ENCODE assay signal across 8 mouse cellular contexts in the genomic region with DNA sequence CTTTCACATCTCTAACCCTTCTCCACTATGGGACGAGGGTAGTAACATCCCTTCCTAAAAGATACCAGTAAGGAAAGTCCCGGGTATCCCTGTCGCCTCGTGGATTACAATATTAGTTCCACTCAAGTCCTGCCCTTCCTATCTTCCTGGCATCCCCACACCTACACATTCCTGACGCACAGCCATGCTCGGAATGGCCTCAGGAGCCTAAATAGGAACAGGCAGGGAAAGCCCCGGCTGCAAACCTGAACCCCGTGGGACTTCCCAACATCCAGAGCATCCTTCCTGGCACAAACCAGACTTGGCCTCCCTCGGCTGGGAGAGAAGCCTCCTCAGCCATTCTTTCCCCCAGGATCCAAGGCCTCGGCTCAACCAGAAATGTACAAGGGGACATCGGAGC. TPM values are rescaled to one million over a fixed set of nuclear protein-coding genes. Genes with fewer than 3 reads are reported as not detected.
DNase-seq lines count a peak whose midpoint lies in the region; ATAC-seq lines count a peak whose summit lies in the region.
"Had no signal": no experiment of that assay in that cellular context is flagged by ENCODE, and none has a peak within 500 bp of the region (broad histone marks: within the 10 kb centered on the region; RNA-seq: fewer than 3 reads in every experiment).

No protein-coding gene starts in this region.

- H3K4me3 ChIP-seq in hindbrain, embryonic 16.5 days (ENCODE audit: low read length), result no peak overlapping the region
- H3K4me3 ChIP-seq in hindbrain, embryonic 11.5 days (ENCODE audit: low read depth, low read length), result no peak overlapping the region
- peak overlapping the region; percentile 25; the same call in 1 of the 2 replicates for H3K4me3 ChIP-seq in embryonic facial prominence, embryonic 10.5 days
- peak overlapping the region; percentile 45; the same call in 1 of the 2 replicates for H3K4me3 ChIP-seq in limb, embryonic 15.5 days

- ATAC-seq in hindbrain, embryonic 16.5 days, result no peak
- no peak for ATAC-seq in hindbrain, embryonic 11.5 days (ENCODE audit: low FRiP score)
- ATAC-seq in limb, embryonic 15.5 days (ENCODE audit: insufficient number of reproducible peaks, low FRiP score, low TSS enrichment, low read depth), result no peak
- no peak for ATAC-seq in megakaryocyte-erythroid progenitor cell, adult 5-6 weeks (replicated peaks; ENCODE audit: low FRiP score, low TSS enrichment, poor library complexity, severe bottlenecking)
- ATAC-seq: Patski had no signal

- H3K9ac ChIP-seq in hindbrain, embryonic 16.5 days (ENCODE audit: low read depth, low read length), result peak overlapping the region; percentile 17
- H3K9ac ChIP-seq in hindbrain, embryonic 11.5 days (ENCODE audit: low read depth, low read length), result no peak overlapping the region
- H3K9ac ChIP-seq in limb, embryonic 15.5 days, result no peak overlapping the region

- no peaks in the 10 kb centered on the region; the same call in 1 of the 2 replicates for H3K36me3 ChIP-seq in hindbrain, embryonic 16.5 days (ENCODE audit: control insufficient read depth, insufficient read depth, low read length)
- H3K36me3 ChIP-seq in hindbrain, embryonic 11.5 days (ENCODE audit: control insufficient read depth, insufficient read depth, low read length), result no peaks in the 10 kb centered on the region
- peaks cover 13% of the 10 kb centered on the region for H3K36me3 ChIP-seq in embryonic facial prominence, embryonic 10.5 days (replicated peaks)
- peaks cover 10% of the 10 kb centered on the region for H3K36me3 ChIP-seq in limb, embryonic 15.5 days

- WGBS in hindbrain, embryonic 16.5 days, result 73% methylated on average over 11 of the region's 11 CpGs
- WGBS in hindbrain, embryonic 11.5 days, result 79% methylated on average over 11 of the region's 11 CpGs
- WGBS in embryonic facial prominence, embryonic 10.5 days, result 76% methylated on average over 11 of the region's 11 CpGs
- WGBS in limb, embryonic 15.5 days, result 52% methylated on average over 11 of the region's 11 CpGs

- H3K27ac ChIP-seq in hindbrain, embryonic 16.5 days (ENCODE audit: low read depth, low read length), result no peak overlapping the region
- H3K27ac ChIP-seq in hindbrain, embryonic 11.5 days (ENCODE audit: low read depth, low read length), result no peak overlapping the region
- peak overlapping the region; percentile 26 for H3K27ac ChIP-seq in embryonic facial prominence, embryonic 10.5 days (replicated peaks)
- 0 out of 2 replicates have a peak overlapping the region, but pooled peaks have one; percentile 47 for H3K27ac ChIP-seq in limb, embryonic 15.5 days

- H3K4me1 ChIP-seq in hindbrain, embryonic 16.5 days (ENCODE audit: control insufficient read depth, insufficient read depth, low read depth, low read length), result peaks cover 67% of the 10 kb centered on the region
- peaks cover 24% of the 10 kb centered on the region for H3K4me1 ChIP-seq in hindbrain, embryonic 11.5 days (replicated peaks; ENCODE audit: control insufficient read depth, insufficient read depth, low read length)
- H3K4me1 ChIP-seq in embryonic facial prominence, embryonic 10.5 days, result peaks cover 88% of the 10 kb centered on the region
- H3K4me1 ChIP-seq in limb, embryonic 15.5 days, result peaks cover 88% of the 10 kb centered on the region

- no peaks in the 10 kb centered on the region for H3K9me3 ChIP-seq in hindbrain, embryonic 16.5 days (ENCODE audit: control insufficient read depth, low read length)
- H3K9me3 ChIP-seq in hindbrain, embryonic 11.5 days (ENCODE audit: control insufficient read depth, low read length), result no peaks in the 10 kb centered on the region
- no peaks in the 10 kb centered on the region for H3K9me3 ChIP-seq in embryonic facial prominence, embryonic 10.5 days
- no peaks in the 10 kb centered on the region for H3K9me3 ChIP-seq in limb, embryonic 15.5 days

- no peaks in the 10 kb centered on the region for H3K27me3 ChIP-seq in hindbrain, embryonic 16.5 days (replicated peaks; ENCODE audit: control insufficient read depth, insufficient read depth, low read length)
- no peaks in the 10 kb centered on the region for H3K27me3 ChIP-seq in hindbrain, embryonic 11.5 days (ENCODE audit: control insufficient read depth, insufficient read depth, low read length)
- no peaks in the 10 kb centered on the region for H3K27me3 ChIP-seq in embryonic facial prominence, embryonic 10.5 days (replicated peaks; ENCODE audit: low read depth, poor library complexity, severe bottlenecking)
- H3K27me3 ChIP-seq in limb, embryonic 15.5 days, result no peaks in the 10 kb centered on the region
- H3K27me3 ChIP-seq: Patski had no signal

- DNase-seq in hindbrain, embryonic 11.5 days (ENCODE audit: low spot score), result no peak
- DNase-seq in NIH3T3 (ENCODE audit: low read depth), result peak; percentile 27
- no peak for DNase-seq in embryonic facial prominence, embryonic 10.5 days (ENCODE audit: low spot score)
- no peak for DNase-seq in spleen, adult 12 weeks (ENCODE audit: low spot score)

- no peak overlapping the region for H3K4me2 ChIP-seq in hindbrain, embryonic 16.5 days (ENCODE audit: low read length)
- H3K4me2 ChIP-seq in hindbrain, embryonic 11.5 days (replicated peaks; ENCODE audit: low read depth, low read length), result no peak overlapping the region
- peak overlapping the region; percentile 90; the same call in 1 of the 2 replicates for H3K4me2 ChIP-seq in limb, embryonic 15.5 days

RNA-seq across cellular contexts. Expression of a gene that starts 14.5 kb away (rescaled TPM):
- polyA plus RNA-seq in hindbrain, embryonic 16.5 days (2015; fragmentation: Nextera tagmentation; extraction: Ambion mirVana), result 75.8 and 83.0 TPM in 2 replicates
- polyA plus RNA-seq in hindbrain, embryonic 11.5 days (2014; fragmentation: Nextera tagmentation; extraction: Ambion mirVana), result 32.2 and 36.6 TPM in 2 replicates
- 49.6 and 52.9 TPM in 2 replicates for polyA plus RNA-seq in embryonic facial prominence, embryonic 10.5 days (2016; fragmentation: Nextera tagmentation; extraction: Ambion mirVana)
- 94.1 and 96.7 TPM in 2 replicates for polyA plus RNA-seq in limb, embryonic 15.5 days (2015; fragmentation: Nextera tagmentation; extraction: Ambion mirVana)
- 10.7 and 16.6 TPM in 2 replicates for total RNA-seq in megakaryocyte-erythroid progenitor cell, adult 5-6 weeks (2014; fragmentation: Nextera tagmentation)
- 6.1 and 11.4 TPM in 2 replicates for total RNA-seq in megakaryocyte-erythroid progenitor cell, adult 5-6 weeks (2017)

RNA-seq across cellular contexts. Expression of a gene that starts 26.1 kb away (rescaled TPM):
- 44.3 and 45.9 TPM in 2 replicates for polyA plus RNA-seq in hindbrain, embryonic 16.5 days (2015; fragmentation: Nextera tagmentation; extraction: Ambion mirVana)
- 28.8 and 31.9 TPM in 2 replicates for polyA plus RNA-seq in hindbrain, embryonic 11.5 days (2014; fragmentation: Nextera tagmentation; extraction: Ambion mirVana)
- 38.2 and 39.6 TPM in 2 replicates for polyA plus RNA-seq in embryonic facial prominence, embryonic 10.5 days (2016; fragmentation: Nextera tagmentation; extraction: Ambion mirVana)
- polyA plus RNA-seq in limb, embryonic 15.5 days (2015; fragmentation: Nextera tagmentation; extraction: Ambion mirVana), result 25.1 and 27.6 TPM in 2 replicates
- total RNA-seq in megakaryocyte-erythroid progenitor cell, adult 5-6 weeks (2014; fragmentation: Nextera tagmentation), result 71.5 and 93.3 TPM in 2 replicates
- total RNA-seq in megakaryocyte-erythroid progenitor cell, adult 5-6 weeks (2017), result 39.9 and 59.4 TPM in 2 replicates

RNA-seq across cellular contexts. Expression of a gene that starts 30.4 kb away (rescaled TPM):
- 99.0 and 116 TPM in 2 replicates for polyA plus RNA-seq in hindbrain, embryonic 16.5 days (2015; fragmentation: Nextera tagmentation; extraction: Ambion mirVana)
- 76.0 and 80.1 TPM in 2 replicates for polyA plus RNA-seq in hindbrain, embryonic 11.5 days (2014; fragmentation: Nextera tagmentation; extraction: Ambion mirVana)
- polyA plus RNA-seq in embryonic facial prominence, embryonic 10.5 days (2016; fragmentation: Nextera tagmentation; extraction: Ambion mirVana), result 145 and 155 TPM in 2 replicates
- polyA plus RNA-seq in limb, embryonic 15.5 days (2015; fragmentation: Nextera tagmentation; extraction: Ambion mirVana), result 119 and 130 TPM in 2 replicates
- 110 TPM in 2 replicates for total RNA-seq in megakaryocyte-erythroid progenitor cell, adult 5-6 weeks (2014; fragmentation: Nextera tagmentation)
- 71.3 and 94.9 TPM in 2 replicates for total RNA-seq in megakaryocyte-erythroid progenitor cell, adult 5-6 weeks (2017)

RNA-seq across cellular contexts. Expression of a gene that starts 33.2 kb away (rescaled TPM):
- polyA plus RNA-seq in hindbrain, embryonic 16.5 days (2015; fragmentation: Nextera tagmentation; extraction: Ambion mirVana), result 2.9 and 3.6 TPM in 2 replicates
- polyA plus RNA-seq in hindbrain, embryonic 11.5 days (2014; fragmentation: Nextera tagmentation; extraction: Ambion mirVana), result 13.2 and 14.0 TPM in 2 replicates
- 30.1 and 32.4 TPM in 2 replicates for polyA plus RNA-seq in embryonic facial prominence, embryonic 10.5 days (2016; fragmentation: Nextera tagmentation; extraction: Ambion mirVana)
- polyA plus RNA-seq in limb, embryonic 15.5 days (2015; fragmentation: Nextera tagmentation; extraction: Ambion mirVana), result 13.0 and 13.8 TPM in 2 replicates
- 36.4 and 48.1 TPM in 2 replicates for total RNA-seq in megakaryocyte-erythroid progenitor cell, adult 5-6 weeks (2014; fragmentation: Nextera tagmentation)
- 7.5 and 12.3 TPM in 2 replicates for total RNA-seq in megakaryocyte-erythroid progenitor cell, adult 5-6 weeks (2017)

RNA-seq across cellular contexts. Expression of a gene that starts 53.0 kb away (rescaled TPM):
- 0.09 and 0.11 TPM in 2 replicates for polyA plus RNA-seq in hindbrain, embryonic 16.5 days (2015; fragmentation: Nextera tagmentation; extraction: Ambion mirVana)
- polyA plus RNA-seq in hindbrain, embryonic 11.5 days (2014; fragmentation: Nextera tagmentation; extraction: Ambion mirVana), result 0.06 and 0.08 TPM in 2 replicates
- polyA plus RNA-seq in embryonic facial prominence, embryonic 10.5 days (2016; fragmentation: Nextera tagmentation; extraction: Ambion mirVana), result 0.09 and 0.10 TPM in 2 replicates
- polyA plus RNA-seq in limb, embryonic 15.5 days (2015; fragmentation: Nextera tagmentation; extraction: Ambion mirVana), result 0.20 and 0.24 TPM in 2 replicates
- 2.2 and 2.5 TPM in 2 replicates for total RNA-seq in megakaryocyte-erythroid progenitor cell, adult 5-6 weeks (2014; fragmentation: Nextera tagmentation)
- 0.84 and 1.3 TPM in 2 replicates for total RNA-seq in megakaryocyte-erythroid progenitor cell, adult 5-6 weeks (2017)

Comparison
In these comparisons a context has a peak if more than half of its experiments do, and no peak if none do; other contexts are left out.
1. H3K27ac ChIP-seq: peak in embryonic facial prominence, embryonic 10.5 days (single experiment) and limb, embryonic 15.5 days (single experiment); none in hindbrain, embryonic 16.5 days (single experiment) and hindbrain, embryonic 11.5 days (single experiment).
2. H3K4me3 ChIP-seq: peak in embryonic facial prominence, embryonic 10.5 days (single experiment) and limb, embryonic 15.5 days (single experiment); none in hindbrain, embryonic 16.5 days (single experiment) and hindbrain, embryonic 11.5 days (single experiment).